Mouse (Mus musculus) heart, embryonic 11.5 days (tissue): Measurements from ENCODE around the gene Cryba4. TPM values are rescaled to one million over a fixed set of nuclear protein-coding genes. Genes with fewer than 3 reads are reported as not detected.

Experiments used
- ATAC-seq: fragments of 200-750 bp; cut with Nextera tagmentation; replicated peaks from 2 replicates; pipeline ENCODE4 v1.8.0; 2017; ENCODE audit warnings: moderate library complexity; ENCODE audit not compliant: insufficient number of reproducible peaks, low FRiP score, low TSS enrichment
- H3K27ac ChIP-seq: fragments of 300-500 bp; sonication (generic); 2 replicates; pipeline ENCODE4 v1.5.1; 2014; ENCODE audit warnings: mild to moderate bottlenecking, low read depth, low read length
- H3K27me3 ChIP-seq: fragments of 300-500 bp; sonication (generic); 2 replicates; pipeline ENCODE4 v1.6.1; 2014; ENCODE audit warnings: mild to moderate bottlenecking, low read length, mixed read lengths; ENCODE audit not compliant: control insufficient read depth, insufficient read depth
- H3K36me3 ChIP-seq: fragments of 300-500 bp; sonication (generic); 2 replicates; pipeline ENCODE4 v1.6.1; 2014; ENCODE audit warnings: mild to moderate bottlenecking, low read length, moderate library complexity, mixed read lengths; ENCODE audit not compliant: control insufficient read depth, insufficient read depth
- H3K4me1 ChIP-seq: fragments of 300-500 bp; sonication (generic); 2 replicates; pipeline ENCODE4 v1.6.1; 2014; ENCODE audit warnings: low read length; ENCODE audit not compliant: control insufficient read depth, insufficient read depth
- H3K4me2 ChIP-seq: fragments of 300-500 bp; sonication (generic); 2 replicates; pipeline ENCODE4 v1.6.1; 2014; ENCODE audit warnings: mild to moderate bottlenecking, moderate library complexity
- H3K4me3 ChIP-seq: fragments of 300-500 bp; sonication (generic); 2 replicates; pipeline ENCODE4 v1.5.1; 2014; ENCODE audit warnings: low read depth, low read length
- H3K9ac ChIP-seq: fragments of 300-500 bp; sonication (generic); 2 replicates; pipeline ENCODE4 v1.6.1; 2014; ENCODE audit warnings: mild to moderate bottlenecking, low read depth, low read length, moderate library complexity
- H3K9me3 ChIP-seq: fragments of 300-500 bp; sonication (generic); replicated peaks from 2 replicates; pipeline ENCODE4 v1.6.1; 2016; ENCODE audit warnings: low read length; ENCODE audit not compliant: control insufficient read depth
- WGBS: fragments of 180-500 bp; shearing (Covaris S2); extraction: QIAGEN DNeasy Blood & Tissue Kit; methylation state at CpG from one replicate; pipeline ENCODE4 v1.1.7; 2014; ENCODE audit not compliant: insufficient replicate concordance; 5-methylcytosine and 5-hydroxymethylcytosine counted together
- polyA plus RNA-seq: library from polyadenylated mRNA; unstranded; fragments of >200 nt; fragmentation: Nextera tagmentation; extraction: Ambion mirVana; gene quantifications from 2 replicates; pipeline ENCODE4 v1.2.1, GENCODE M21; 2014

Gene Cryba4
- polyA plus RNA-seq, 1 experiment from 2014 or later = 0.66 TPM

DNA sequence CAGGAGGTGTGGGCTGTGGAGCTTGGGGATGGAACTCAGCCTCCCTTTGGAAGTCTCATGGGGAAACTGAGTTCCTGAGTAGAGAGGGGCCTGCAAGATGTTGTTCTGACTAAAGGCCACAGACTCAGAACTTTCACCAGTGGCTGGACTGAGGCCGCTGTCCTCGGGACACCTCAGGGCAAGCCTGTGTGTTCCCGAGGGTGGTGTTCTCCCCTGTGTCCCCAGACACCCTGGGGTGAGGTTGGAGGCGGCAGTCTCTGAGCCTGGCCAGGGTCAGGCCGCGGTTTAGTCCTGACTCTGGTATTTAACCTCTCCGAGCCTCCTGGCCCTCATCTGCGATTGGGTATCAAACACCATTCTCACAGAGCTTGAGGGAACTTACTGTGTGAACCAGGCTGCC lies 43.2 kb upstream of the Cryba4 start:
- WGBS = 63% methylated on average over 8 of the region's 8 CpGs
- no peak overlapping the region for H3K4me2 ChIP-seq
- H3K4me3 ChIP-seq = no peak overlapping the region
- H3K9ac ChIP-seq = no peak overlapping the region
- H3K9me3 ChIP-seq = no peaks in the 10 kb centered on the region
- no peak for ATAC-seq
- no peaks in the 10 kb centered on the region for H3K36me3 ChIP-seq
- peaks cover 27% of the 10 kb centered on the region; the same call in 1 of the 2 replicates for H3K4me1 ChIP-seq
- H3K27ac ChIP-seq = no peak overlapping the region
- no peaks in the 10 kb centered on the region for H3K27me3 ChIP-seq

DNA sequence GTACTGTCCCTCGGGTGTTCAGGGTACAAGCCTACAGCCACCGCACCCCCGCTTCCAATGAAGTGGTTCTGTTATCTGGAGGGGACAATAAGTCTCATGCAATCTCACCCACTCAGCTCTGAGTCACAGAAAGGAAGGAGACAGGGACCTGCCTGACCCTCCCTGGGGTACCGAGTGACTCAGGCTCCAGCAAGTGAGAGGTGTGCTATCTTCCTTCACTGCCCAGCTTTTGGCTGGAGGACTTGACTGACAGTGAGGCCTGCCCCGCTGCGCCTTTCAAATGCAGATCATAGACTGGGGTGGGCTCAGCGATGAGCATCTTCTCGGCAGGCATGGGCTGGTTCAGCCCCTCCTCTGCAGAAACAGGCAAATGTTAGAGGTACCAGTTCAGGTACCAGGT lies 42.8 kb upstream of the Cryba4 start:
- no peaks in the 10 kb centered on the region for H3K27me3 ChIP-seq
- H3K9ac ChIP-seq = no peak overlapping the region
- H3K27ac ChIP-seq = no peak overlapping the region
- H3K4me1 ChIP-seq = peaks cover 27% of the 10 kb centered on the region; the same call in 1 of the 2 replicates
- no peak overlapping the region for H3K4me3 ChIP-seq
- no peak overlapping the region for H3K4me2 ChIP-seq
- 41% methylated on average over 8 of the region's 8 CpGs for WGBS
- no peak for ATAC-seq
- H3K9me3 ChIP-seq = no peaks in the 10 kb centered on the region
- no peaks in the 10 kb centered on the region for H3K36me3 ChIP-seq

DNA sequence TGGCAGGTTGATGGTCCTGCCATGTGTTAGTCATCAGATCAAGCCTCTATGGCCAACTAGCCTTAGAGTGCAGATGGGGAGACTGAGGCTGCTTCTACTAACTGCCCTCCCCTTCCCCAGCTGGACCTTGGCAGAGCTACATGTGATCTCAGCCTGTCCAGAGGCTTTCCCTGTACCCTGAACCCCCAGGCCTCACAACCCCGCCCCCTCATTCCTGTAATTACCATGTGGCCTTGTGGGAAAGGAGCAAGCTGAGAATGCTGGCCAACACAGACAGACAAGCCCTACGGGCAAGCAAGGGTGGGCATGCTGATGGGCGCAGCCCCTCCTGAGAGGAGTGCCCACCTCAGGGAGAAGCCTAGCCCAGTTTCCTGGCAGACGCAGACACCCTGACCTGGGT lies 42.4 kb upstream of the Cryba4 start:
- Histone ChIP-seq H3K4me3 (no peak overlapping the region), H3K27me3 (no peaks in the 10 kb centered on the region), H3K36me3 (no peaks in the 10 kb centered on the region), H3K9ac (no peak overlapping the region), H3K9me3 (no peaks in the 10 kb centered on the region), H3K4me1 (peaks cover 23% of the 10 kb centered on the region; the same call in 1 of the 2 replicates), H3K4me2 (no peak overlapping the region), H3K27ac (no peak overlapping the region)
- no peak for ATAC-seq
- WGBS = 81% methylated on average over 4 of the region's 4 CpGs

DNA sequence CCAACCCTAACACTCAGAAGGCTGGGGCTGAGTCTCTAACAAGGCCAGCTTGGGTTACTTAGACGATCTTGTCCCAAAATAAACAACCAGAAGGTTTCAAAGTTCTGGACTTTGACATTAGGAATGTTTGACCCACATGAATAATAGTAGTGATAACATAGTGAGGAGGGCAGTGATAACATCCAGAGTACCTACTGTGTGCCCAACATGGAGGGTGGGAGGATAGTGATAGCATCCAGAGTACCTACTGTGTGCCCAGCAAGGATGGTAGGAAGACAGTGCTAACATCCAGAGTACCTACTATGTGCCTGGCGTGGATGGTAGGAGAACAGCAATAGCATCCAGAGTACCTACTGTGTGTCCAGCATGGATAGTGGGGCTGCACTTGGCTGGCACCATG lies 41.5 kb upstream of the Cryba4 start:
- Histone ChIP-seq H3K9ac (no peak overlapping the region), H3K4me2 (no peak overlapping the region), H3K36me3 (no peaks in the 10 kb centered on the region), H3K4me3 (no peak overlapping the region), H3K4me1 (peaks cover 19% of the 10 kb centered on the region; the same call in 1 of the 2 replicates), H3K27ac (no peak overlapping the region), H3K27me3 (no peaks in the 10 kb centered on the region), H3K9me3 (no peaks in the 10 kb centered on the region)
- 58% methylated on average over 2 of the region's 2 CpGs for WGBS
- no peak for ATAC-seq

DNA sequence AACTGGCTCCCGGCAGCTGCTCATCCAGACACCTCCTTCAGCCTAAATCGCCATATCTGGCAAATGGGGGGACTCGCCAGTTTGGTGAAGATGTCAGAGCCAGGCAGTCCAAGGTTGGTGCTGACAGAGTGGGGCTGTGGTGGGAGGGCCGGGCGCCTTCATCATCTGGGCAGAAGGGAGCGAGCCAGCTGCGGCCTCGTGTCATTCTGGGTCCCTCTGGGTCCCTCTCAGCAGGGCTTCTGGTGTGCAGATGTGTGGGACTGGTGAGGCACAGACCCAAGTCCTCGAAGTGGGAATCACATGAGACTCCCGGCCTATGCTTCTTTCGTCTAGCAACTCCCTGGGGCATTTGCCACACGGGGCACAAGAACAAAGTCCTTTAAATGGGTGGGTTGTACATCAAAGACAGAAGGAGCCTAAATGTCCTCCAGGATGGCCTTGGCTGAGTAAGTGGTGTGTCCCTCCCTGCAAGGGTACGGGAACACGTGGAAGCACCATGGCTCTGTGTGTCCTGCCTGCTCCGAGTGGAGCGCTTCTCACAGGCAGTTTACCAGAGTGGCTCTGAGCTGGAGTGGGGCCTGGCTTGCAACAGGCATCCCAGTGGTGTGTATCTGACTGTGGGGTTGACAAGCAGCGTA lies 40.1 kb upstream of the Cryba4 start:
- Histone ChIP-seq H3K9ac (no peak overlapping the region), H3K27ac (no peak overlapping the region), H3K4me1 (peaks cover 29% of the 10 kb centered on the region; the same call in 1 of the 2 replicates), H3K4me3 (no peak overlapping the region), H3K9me3 (no peaks in the 10 kb centered on the region), H3K4me2 (no peak overlapping the region), H3K36me3 (no peaks in the 10 kb centered on the region), H3K27me3 (no peaks in the 10 kb centered on the region)
- no peak for ATAC-seq
- 76% methylated on average over 16 of the region's 17 CpGs for WGBS

DNA sequence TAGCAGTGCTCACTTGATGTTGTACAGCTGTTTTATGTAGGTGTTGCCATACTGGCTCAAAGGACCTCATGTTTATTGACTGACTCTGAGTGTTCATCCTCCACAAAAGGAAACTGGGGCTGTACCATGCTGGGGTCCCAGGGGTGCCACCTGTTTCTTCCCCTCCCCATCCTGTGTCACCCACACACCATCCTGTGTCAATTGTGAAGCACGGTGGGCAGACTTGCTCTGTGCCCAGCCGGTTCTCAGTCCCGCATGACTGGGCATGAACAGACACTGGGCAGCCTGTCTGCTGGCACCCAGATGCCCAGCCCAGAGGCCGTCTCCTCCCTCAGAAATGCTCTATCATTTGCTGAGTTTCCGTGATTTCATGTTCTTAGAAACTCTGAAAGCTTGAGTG lies 39.5 kb upstream of the Cryba4 start:
- peaks cover 27% of the 10 kb centered on the region; the same call in 1 of the 2 replicates for H3K4me1 ChIP-seq
- WGBS = 91% methylated on average over 5 of the region's 5 CpGs

DNA sequence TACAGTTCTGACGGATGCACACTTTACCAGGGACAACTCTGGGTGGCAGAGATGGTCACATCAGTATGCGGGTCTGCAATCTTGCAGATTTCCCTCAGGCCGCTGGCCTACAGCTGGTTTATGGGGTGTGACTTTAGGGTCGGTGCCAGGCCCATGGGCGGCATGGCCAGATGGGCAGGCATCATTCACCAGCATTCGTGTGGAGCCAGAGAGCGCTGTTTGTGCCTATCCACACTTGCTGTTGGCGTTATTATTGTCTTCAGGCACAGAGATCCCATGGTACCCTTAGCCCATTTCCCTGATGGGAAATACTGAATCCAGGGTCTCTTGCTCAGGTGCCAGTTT lies 38.2 kb upstream of the Cryba4 start:
- Histone ChIP-seq H3K9ac (no peak overlapping the region), H3K27me3 (no peaks in the 10 kb centered on the region), H3K36me3 (no peaks in the 10 kb centered on the region), H3K9me3 (no peaks in the 10 kb centered on the region), H3K4me2 (no peak overlapping the region), H3K4me1 (peaks cover 22% of the 10 kb centered on the region; the same call in 1 of the 2 replicates), H3K4me3 (no peak overlapping the region), H3K27ac (no peak overlapping the region)
- WGBS = 86% methylated on average over 8 of the region's 8 CpGs
- no peak for ATAC-seq

More for the DNA sequence above, 39.5 kb upstream of the Cryba4 start:
- Histone ChIP-seq H3K4me2 (no peak overlapping the region), H3K4me3 (no peak overlapping the region), H3K36me3 (no peaks in the 10 kb centered on the region), H3K27ac (no peak overlapping the region), H3K9me3 (no peaks in the 10 kb centered on the region), H3K9ac (no peak overlapping the region), H3K27me3 (no peaks in the 10 kb centered on the region)
- ATAC-seq = no peak

DNA sequence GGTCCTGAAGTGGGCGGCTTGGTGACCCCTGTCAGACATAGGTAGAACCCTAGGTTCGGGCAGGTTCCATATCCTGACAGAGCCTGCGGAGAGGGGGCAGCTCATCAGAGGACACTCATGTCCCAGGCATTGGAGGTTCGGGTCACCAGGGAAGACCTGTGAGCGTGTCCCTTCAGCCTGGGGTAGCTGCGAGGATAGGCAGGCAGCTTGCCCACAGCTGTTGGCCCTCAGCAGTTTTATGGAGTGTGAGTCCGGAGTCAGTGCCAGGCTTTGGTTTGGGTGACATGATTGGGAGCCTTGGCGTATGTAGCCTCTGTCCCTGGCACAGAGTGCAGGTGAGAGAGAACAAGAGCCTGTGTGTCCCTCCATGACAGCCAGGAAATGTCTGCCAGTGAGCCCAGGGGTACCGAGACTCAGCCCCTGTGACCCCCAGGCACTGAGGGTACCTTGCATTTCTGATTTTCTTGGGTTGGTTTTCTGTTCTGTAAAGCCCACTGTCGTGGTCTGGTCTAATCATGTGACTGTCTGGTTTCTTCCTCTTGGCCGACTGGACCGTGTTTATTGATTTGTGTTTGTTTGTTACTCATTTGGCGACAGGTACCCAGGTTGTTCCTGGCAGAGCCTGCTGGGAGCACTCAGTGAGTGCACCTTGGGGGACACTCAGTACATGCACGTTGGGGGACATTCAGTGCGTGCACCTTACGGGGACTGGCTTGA lies 37.7 kb upstream of the Cryba4 start:
- Histone ChIP-seq H3K36me3 (no peaks in the 10 kb centered on the region), H3K27me3 (no peaks in the 10 kb centered on the region), H3K9ac (no peak overlapping the region), H3K4me2 (no peak overlapping the region), H3K27ac (no peak overlapping the region), H3K9me3 (no peaks in the 10 kb centered on the region), H3K4me1 (peaks cover 20% of the 10 kb centered on the region), H3K4me3 (no peak overlapping the region)
- 87% methylated on average over 16 of the region's 16 CpGs for WGBS
- no peak for ATAC-seq

DNA sequence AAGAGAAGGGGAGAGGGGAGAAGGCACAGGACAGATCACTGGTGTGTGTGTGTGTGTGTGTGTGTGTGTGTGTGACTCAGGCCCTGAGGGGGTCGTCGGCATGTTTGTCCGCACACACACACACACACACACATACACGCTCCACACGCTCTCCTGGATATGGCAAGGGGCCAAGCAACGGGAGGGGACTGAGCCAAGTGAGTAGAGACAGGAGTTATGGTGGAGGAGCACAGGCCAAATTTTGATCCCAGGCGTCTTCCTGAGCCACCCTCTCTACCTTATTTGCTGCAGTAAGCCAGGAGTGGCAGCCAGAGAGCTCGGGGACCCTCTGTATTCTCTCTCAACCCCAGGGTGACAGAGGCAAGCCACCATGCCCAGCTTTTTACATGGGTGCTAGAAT lies 36.9 kb upstream of the Cryba4 start:
- WGBS = 72% methylated on average over 8 of the region's 8 CpGs
- no peak for ATAC-seq
- Histone ChIP-seq H3K36me3 (no peaks in the 10 kb centered on the region), H3K27ac (no peak overlapping the region), H3K4me1 (peaks cover 23% of the 10 kb centered on the region), H3K4me3 (no peak overlapping the region), H3K27me3 (no peaks in the 10 kb centered on the region), H3K9ac (no peak overlapping the region), H3K4me2 (no peak overlapping the region), H3K9me3 (no peaks in the 10 kb centered on the region)
